Mouse (Mus musculus) small intestine, adult 2 months (tissue): Measurements from ENCODE around the gene Olfr721-ps1. TPM values are rescaled to one million over a fixed set of nuclear protein-coding genes. Genes with fewer than 3 reads are reported as not detected.

ENCODE experiments used
- H3K27ac ChIP-seq: fragments of 200-500 bp; 2 replicates; pipeline ENCODE4 v1.5.1; 2012; ENCODE audit warnings: low read depth, low read length, control low read depth, inconsistent platforms; ENCODE audit not compliant: insufficient read depth
- H3K27me3 ChIP-seq: fragments of 200-500 bp; 2 replicates; pipeline ENCODE4 v1.6.1; 2012; ENCODE audit warnings: mild to moderate bottlenecking, moderate library complexity, low read length, inconsistent platforms; ENCODE audit not compliant: control insufficient read depth, insufficient read depth
- H3K36me3 ChIP-seq: fragments of 200-500 bp; 2 replicates; pipeline ENCODE4 v1.6.1; 2012; ENCODE audit warnings: mild to moderate bottlenecking, low read length, control low read depth, inconsistent platforms; ENCODE audit not compliant: control insufficient read depth, insufficient read depth
- H3K4me1 ChIP-seq: fragments of 200-500 bp; 2 replicates; pipeline ENCODE4 v1.6.1; 2012; ENCODE audit warnings: low read length, inconsistent platforms, mixed read lengths; ENCODE audit not compliant: control insufficient read depth, insufficient read depth, insufficient read length
- H3K4me3 ChIP-seq: fragments of 200-500 bp; 2 replicates; pipeline ENCODE4 v1.5.1; 2012; ENCODE audit warnings: low read depth, mild to moderate bottlenecking, control low read depth, inconsistent platforms, low read length, moderate library complexity
- CTCF ChIP-seq: fragments of 200-500 bp; IDR thresholded peaks from 2 replicates; pipeline ENCODE4 v1.5.1; 2012; ENCODE audit warnings: low read depth, mild to moderate bottlenecking, control low read depth, inconsistent platforms, low read length, moderate library complexity, mixed read lengths; ENCODE audit not compliant: insufficient replicate concordance, insufficient read length; ENCODE audit errors: extremely low read depth
- POLR2A ChIP-seq: fragments of 200-500 bp; IDR thresholded peaks from 2 replicates; pipeline ENCODE4 v1.6.1; 2012; ENCODE audit warnings: low read depth, mild to moderate bottlenecking, control low read depth, inconsistent platforms, low read length, moderate library complexity
- WGBS: fragments of 180-500 bp; shearing (Covaris S2); methylation state at CpG from one replicate; pipeline ENCODE4 v1.1.7; 2018; 5-methylcytosine and 5-hydroxymethylcytosine counted together
- polyA plus RNA-seq: library from polyadenylated mRNA; depleted of rRNA; stranded (reverse); fragments of >200 nt; gene quantifications from 2 replicates; pipeline ENCODE4 v1.2.3, GENCODE M21; 2012; rRNA removed

Olfr721-ps1 gene
- polyA plus RNA-seq, result not detected in 2 replicates

DNA sequence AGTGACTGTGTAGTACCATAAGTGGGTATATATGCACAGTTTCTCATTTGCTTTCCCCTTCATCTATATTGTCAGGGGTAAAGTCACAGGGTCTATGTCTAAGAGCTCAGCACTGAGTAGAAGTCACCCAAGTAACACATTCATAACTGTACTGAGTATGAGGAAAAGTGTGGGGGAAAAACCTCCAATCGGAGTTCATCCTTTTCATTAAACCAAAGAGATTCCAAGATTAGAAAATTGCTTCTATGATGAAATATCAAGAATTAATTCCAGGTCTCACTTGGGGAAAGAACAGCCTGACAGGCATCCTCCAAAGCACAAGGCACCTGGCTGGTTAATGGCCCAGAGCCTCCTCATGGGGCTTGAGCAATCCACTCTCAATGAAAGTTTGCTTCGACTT is at the start of gene Olfr721-ps1:
TSS of gene Olfr721-ps1 (plus strand) at position 301 of the 400 bp plus-strand sequence.
- WGBS, result 66% methylated on average over 2 of the region's 2 CpGs
- no peaks in the 10 kb centered on the region for H3K27me3 ChIP-seq
- TF ChIP-seq CTCF (no peak), POLR2A (no peak)
- no peaks in the 10 kb centered on the region for H3K36me3 ChIP-seq
- no peak within 1 kb of the TSS for H3K27ac ChIP-seq
- H3K4me3 ChIP-seq, result no peak within 1 kb of the TSS
- no peaks in the 10 kb centered on the region for H3K4me1 ChIP-seq

DNA sequence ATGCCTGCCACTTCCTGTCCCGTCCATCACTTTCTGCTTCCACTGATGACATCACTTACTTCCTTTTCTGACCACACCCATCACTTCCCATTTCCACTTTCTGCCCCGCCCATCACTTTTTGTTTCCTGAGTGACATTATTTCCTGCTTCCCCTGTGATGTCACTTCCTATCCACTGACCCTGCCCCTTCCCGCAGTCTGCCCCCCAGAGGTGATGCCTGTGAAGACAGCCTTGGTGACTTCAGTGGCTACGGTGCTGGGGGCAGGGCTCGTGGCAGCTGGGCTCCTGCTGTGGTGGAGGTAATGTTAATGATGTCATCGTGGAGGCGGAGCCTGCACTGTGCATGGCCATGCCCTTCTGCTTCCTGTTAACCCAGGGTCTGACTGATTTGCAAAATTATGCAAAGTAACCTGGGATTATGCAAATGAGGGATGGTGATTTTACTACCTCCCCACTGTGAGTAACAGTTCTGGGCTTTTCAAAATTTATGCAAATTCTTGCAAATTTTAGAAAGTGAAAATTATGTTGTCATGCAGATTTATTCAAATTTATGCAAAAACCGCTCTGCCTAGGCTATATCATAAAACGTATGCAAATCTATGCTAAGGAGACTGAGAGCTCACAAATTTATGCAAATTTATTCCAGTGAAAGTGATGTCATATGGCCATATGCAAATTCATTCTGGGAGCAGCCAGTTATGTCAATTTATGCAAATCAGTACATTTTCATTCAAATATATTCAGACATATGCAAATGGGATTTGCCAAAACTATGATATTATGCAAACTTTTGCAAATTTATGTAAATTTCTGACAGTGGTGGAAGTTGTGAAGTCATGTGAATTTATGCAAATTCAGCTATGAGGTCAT is 49.1 kb upstream of the Olfr721-ps1 start:
- Histone ChIP-seq H3K4me3 (no peak overlapping the region), H3K4me1 (no peaks in the 10 kb centered on the region), H3K27me3 (no peaks in the 10 kb centered on the region), H3K36me3 (no peaks in the 10 kb centered on the region), H3K27ac (no peak overlapping the region)
- TF ChIP-seq POLR2A, result no peak
- TF ChIP-seq CTCF, result no peak
- WGBS, result 98% methylated on average over 9 of the region's 9 CpGs

DNA sequence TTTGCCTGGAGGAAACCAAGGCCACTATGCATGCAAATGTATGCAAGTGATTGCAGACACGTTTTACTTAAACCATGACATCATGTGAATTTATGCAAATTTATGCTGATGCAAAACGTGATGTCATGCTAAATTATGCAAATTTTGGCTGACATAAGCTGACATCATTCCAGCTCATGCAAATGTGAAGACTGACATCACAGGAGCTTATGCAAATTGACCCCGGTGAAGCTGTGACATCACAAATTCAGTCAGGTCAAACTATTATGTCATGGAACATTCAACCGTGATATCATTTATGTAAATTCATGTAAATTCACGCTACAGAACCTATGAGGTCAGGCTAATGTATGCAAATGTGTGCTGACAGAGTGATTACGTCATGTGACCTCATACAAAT is 48.5 kb upstream of the Olfr721-ps1 start:
- Histone ChIP-seq H3K4me1 (no peaks in the 10 kb centered on the region), H3K36me3 (no peaks in the 10 kb centered on the region), H3K27ac (no peak overlapping the region), H3K4me3 (no peak overlapping the region), H3K27me3 (no peaks in the 10 kb centered on the region)
- TF ChIP-seq CTCF (no peak), POLR2A (no peak)
- 88% methylated on average over 6 of the region's 6 CpGs for WGBS

DNA sequence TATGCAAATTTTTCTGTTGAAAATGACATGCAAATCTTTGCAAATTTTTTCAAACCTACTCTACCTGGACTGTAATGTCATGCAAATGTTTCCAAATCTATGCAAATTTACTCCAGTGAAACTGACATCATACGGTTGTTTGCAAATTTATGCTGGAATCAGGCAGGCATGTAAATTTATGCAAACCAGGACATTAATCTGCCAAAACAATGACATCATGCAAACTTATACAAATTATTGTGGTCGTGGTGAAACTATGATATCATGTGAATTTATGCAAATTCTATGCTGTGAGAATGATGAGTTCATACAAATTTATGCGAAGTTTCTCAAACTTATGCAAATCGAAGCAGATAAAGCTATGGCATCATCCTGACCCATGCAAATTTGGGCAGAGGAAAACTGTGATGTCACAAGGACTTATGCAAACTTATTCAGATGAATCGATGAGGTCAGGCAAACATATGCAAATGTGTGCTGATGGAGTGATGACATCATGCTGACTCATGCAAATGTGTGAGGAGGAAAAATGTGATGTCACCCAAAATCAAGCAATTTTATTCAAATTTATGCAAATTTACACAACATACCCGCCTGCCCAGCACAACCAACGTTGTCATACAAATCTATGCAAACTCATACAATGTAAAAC is 47.9 kb upstream of the Olfr721-ps1 start:
- Histone ChIP-seq H3K27me3 (no peaks in the 10 kb centered on the region), H3K27ac (no peak overlapping the region), H3K4me1 (no peaks in the 10 kb centered on the region), H3K36me3 (no peaks in the 10 kb centered on the region), H3K4me3 (no peak overlapping the region)
- 97% methylated on average over 7 of the region's 7 CpGs for whole genome bisulfite sequencing
- TF ChIP-seq CTCF (no peak), POLR2A (no peak)

DNA sequence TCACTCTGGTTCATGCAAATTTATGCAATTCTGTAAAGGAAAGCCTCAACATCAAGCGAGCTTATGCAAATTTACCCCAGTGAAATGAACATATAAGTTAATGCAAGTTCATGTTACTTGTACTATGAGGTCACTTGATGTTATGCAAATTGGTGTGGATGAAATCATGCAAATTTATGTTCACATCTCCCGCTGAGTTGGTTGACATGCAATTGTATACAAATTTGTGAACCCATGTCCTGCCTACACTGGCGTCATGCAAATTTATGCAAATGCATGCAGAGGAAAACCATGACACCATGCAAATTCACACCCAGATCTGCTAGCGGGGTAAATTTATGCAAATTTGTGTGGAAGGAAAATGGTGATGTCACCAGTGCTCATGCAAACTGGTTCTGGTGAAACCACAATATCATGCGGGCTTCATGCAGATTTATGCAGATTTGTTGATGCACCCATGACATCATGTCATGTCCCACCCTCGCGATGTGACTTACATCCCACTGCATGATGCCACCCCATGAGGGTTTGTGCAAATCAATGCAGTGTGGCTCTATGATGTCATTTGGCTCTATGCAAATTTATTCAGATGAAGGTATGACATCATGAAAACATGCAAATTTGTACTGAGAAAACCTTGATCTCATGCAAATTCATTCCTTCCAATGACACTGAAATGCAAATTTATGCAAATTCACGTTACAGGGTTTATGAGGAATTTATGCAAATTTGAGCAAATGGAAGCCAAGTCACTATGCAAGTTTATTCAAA is 47.2 kb upstream of the Olfr721-ps1 start:
- WGBS, result 95% methylated on average over 8 of the region's 8 CpGs

DNA sequence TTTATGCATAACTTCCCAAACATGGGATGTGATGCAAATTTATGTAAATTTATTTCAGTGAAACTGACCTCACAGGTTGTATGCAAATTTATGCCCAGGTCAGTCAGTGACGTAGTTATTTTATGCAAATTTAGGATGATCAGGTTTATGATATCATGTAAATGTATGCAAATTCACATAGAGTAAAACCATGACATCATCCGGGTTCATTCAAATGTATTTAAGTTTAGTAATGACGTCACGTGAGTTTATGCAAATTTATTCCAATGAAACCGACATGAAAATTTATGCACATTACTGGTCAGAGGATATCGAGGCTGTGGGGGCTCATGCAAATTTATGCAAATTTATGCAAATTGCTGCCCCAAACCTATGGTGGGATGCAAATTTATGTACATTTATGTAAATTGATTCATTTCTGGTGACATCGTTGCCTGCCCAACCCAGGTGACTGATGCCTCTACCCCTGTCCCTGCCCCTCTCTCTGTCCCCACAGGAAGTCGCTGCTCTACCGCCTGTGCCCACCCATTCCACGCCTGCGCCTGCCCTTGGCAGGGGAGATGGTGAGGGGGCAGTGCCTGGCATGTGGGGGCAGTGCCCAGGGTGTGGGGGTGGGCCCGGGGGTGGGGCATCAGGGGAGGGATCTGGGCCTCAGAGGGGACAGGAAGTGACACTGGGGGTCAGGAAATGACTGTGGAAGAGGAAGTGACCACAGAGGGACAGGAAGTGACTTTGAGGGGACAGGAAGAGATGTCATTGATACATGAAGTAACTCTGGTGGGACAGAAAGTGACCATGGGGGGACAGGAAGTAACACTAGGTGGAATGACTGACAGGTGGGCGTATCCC is 46.4 kb upstream of the Olfr721-ps1 start:
- no peaks in the 10 kb centered on the region for H3K27me3 ChIP-seq
- H3K36me3 ChIP-seq, result no peaks in the 10 kb centered on the region
- no peaks in the 10 kb centered on the region for H3K4me1 ChIP-seq
- no peak overlapping the region for H3K4me3 ChIP-seq
- TF ChIP-seq POLR2A, result no peak
- TF ChIP-seq CTCF, result no peak
- 97% methylated on average over 13 of the region's 13 CpGs for WGBS
- H3K27ac ChIP-seq, result no peak overlapping the region

More for the DNA sequence above, 47.2 kb upstream of the Olfr721-ps1 start:
- Histone ChIP-seq H3K27ac (no peak overlapping the region), H3K36me3 (no peaks in the 10 kb centered on the region), H3K4me1 (no peaks in the 10 kb centered on the region), H3K4me3 (no peak overlapping the region), H3K27me3 (no peaks in the 10 kb centered on the region)
- TF ChIP-seq POLR2A (no peak), CTCF (no peak)
